Mouse (Mus musculus) brown adipose tissue, adult 24 weeks (tissue): Measurements from ENCODE around the gene 2210408I21Rik. TPM values are rescaled to one million over a fixed set of nuclear protein-coding genes. Genes with fewer than 3 reads are reported as not detected.

ENCODE experiments used
- H3K27ac ChIP-seq: fragments of 200-500 bp; replicated peaks from 2 replicates; pipeline ENCODE4 v1.5.1; 2012; ENCODE audit warnings: low read depth, mild to moderate bottlenecking, low read length
- H3K4me1 ChIP-seq: fragments of 200-500 bp; 2 replicates; pipeline ENCODE4 v1.6.1; 2012; ENCODE audit warnings: low read length, mixed read lengths; ENCODE audit not compliant: control insufficient read depth, insufficient read depth, insufficient read length
- H3K4me3 ChIP-seq: fragments of 200-500 bp; 2 replicates; pipeline ENCODE4 v1.5.1; 2012; ENCODE audit warnings: low read depth, mild to moderate bottlenecking, low read length, moderate library complexity; ENCODE audit not compliant: insufficient read depth
- polyA plus RNA-seq: library from polyadenylated mRNA; stranded (reverse); fragments of >200 nt; gene quantifications from 2 replicates; pipeline ENCODE4 v1.2.4, GENCODE M21; 2012; ENCODE audit not compliant: missing spikeins, insufficient read depth, insufficient read length

2210408I21Rik gene
- polyA plus RNA-seq, 1 experiment: 9.9 TPM

DNA sequence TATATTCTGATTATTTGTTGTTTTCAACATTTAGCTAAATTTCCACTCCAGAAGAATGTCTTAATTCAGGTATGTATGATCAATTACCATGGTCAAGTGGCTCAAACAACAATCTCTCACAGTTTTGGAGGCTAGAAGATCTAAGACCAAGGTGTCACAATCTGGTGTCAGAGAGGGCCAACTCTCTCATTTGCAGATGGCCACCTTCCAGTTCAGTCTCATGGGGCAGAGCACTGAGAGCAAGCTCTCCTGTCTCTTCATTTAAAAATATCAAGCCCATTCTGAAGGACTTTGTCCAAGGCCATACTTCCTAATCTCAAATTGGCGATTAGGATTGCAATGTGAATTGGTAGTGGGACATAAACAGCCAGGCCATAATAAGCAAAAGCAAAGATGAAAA is 378.7 kb downstream of the 2210408I21Rik start:
- Histone ChIP-seq H3K4me1 (no peaks in the 10 kb centered on the region), H3K27ac (no peak overlapping the region), H3K4me3 (no peak overlapping the region)

DNA sequence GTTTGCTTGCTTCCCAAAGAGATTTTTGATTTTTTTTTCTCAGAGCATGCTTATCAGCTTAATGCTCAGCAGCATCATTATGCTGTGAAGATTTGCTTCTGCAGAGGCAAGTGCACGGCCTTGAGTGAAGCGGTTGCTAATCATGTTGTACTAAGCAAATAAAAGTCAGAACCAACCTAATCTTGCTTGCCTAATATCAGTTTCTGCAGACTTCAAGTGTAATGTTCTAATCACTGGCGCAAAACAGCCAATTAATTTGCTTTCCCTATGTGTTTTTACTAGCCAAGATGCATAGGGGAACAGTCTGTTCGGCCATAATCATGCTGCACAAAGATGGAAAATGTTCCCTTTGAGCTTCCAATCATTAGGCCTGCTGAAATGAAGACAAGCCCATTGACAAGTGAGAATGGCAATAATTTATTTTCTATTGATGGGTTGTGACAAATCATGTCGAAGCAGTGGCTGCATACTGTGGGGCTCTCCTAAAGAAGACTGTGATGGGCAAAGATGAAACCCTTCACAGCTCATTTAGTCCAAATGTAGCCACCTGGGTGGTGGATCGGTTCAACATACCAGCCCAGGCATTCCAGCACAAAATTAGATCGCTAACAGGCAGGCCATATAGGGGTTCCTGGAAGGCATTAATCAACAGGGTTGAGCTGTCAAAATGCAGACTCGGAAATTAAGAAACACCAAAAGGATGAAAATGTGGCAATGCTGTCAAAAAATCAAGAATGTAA is 393.8 kb downstream of the 2210408I21Rik start:
- Histone ChIP-seq H3K4me3 (no peak overlapping the region), H3K4me1 (no peaks in the 10 kb centered on the region), H3K27ac (no peak overlapping the region)

DNA sequence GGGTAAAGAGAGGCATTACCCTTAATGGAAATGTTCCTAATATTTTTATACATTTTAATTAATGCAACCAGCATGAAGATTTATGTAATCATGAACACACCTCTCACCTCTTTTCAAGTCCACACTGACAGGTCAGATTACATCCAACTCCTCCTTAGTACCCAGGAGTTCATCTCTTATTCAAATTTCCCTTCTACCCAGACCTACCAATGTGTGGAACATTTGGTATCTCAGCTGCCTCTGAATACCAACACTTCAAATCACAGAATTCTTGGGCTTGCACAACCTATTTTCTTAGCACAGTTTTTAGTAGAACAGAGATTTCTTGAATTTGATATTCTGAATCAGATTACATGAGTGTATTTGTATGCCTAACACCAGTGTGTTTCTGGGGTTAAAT is 394.4 kb downstream of the 2210408I21Rik start:
- Histone ChIP-seq H3K4me3 (no peak overlapping the region), H3K27ac (no peak overlapping the region), H3K4me1 (no peaks in the 10 kb centered on the region)

DNA sequence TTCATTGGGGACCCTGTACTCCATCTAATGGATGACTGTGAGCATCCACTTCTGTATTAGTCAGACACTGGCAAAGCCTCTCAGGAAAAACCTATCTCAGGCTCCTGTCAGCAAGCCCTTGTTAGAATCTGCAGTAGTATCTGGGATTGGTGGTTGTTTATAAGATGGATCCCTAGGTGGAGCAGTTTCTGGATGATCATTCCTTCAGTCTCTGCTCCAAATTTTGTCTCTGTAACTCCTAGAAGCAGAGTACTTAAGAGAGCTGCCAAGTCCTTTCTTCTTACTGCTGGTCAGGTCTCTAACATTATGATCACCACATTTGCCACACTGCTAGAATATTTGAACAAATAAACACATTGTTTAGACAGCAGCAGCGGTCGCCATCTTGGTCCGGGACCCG is 402.1 kb downstream of the 2210408I21Rik start:
- no peak overlapping the region for H3K4me3 ChIP-seq
- H3K4me1 ChIP-seq: no peaks in the 10 kb centered on the region
- H3K27ac ChIP-seq: no peak overlapping the region

DNA sequence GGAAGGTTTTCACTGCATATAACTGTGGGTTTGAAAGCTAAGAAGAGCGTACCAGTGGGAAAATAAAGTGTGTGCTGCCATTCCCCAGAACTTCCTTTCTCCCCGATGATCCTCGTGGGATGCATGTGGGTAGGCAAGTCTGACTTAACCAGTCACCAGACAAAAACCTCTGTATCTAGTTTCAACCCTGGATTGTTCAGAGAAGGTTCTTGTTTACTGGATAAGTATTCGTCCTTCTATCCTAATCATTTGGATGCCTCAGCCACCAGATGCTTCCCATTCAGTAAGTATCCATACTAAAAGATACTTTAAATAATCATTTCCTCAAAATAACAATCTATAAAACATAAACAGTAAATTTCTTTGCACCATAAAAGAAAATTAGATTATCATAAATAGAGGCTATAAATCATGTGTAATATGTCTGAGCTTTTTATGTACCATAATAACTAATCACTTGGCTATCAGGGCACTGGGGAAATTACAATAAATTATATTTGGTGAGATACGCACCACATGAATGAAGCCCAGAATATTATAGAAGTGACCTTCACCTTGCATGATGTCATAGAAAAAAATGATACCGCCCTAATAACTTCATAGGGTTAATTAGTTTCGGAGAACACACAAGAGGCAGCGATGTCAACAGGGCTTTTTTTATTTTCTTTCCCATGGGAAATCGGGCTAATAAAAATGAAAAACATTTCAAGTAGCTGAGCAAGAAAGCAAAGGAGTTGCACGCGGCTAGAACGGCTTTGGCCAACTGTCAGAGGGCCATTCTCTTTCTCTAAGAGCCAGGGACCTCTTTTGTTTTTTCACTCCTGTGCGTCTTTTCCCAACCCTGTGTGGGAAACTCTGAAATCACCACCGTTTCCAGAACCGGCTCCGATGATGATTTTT is 412.4 kb downstream of the 2210408I21Rik start:
- no peak overlapping the region for H3K4me3 ChIP-seq
- no peak overlapping the region for H3K27ac ChIP-seq
- no peaks in the 10 kb centered on the region for H3K4me1 ChIP-seq

DNA sequence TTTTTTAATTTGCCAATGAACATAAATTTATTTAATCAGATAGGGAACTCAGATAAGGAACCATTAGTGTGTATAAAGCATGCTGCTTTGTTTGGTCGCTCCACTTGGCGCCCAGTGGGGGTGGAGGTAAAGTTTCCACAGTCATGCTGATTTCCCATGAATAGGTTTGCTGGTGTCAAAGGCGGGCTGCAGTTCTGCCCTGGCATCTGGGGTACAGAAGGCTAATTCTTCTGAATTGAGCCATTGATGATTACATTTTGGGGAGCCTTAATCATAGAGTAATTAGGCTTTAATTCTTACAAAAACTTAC is 413.0 kb downstream of the 2210408I21Rik start:
- Histone ChIP-seq H3K27ac (no peak overlapping the region), H3K4me3 (no peak overlapping the region), H3K4me1 (no peaks in the 10 kb centered on the region)

DNA sequence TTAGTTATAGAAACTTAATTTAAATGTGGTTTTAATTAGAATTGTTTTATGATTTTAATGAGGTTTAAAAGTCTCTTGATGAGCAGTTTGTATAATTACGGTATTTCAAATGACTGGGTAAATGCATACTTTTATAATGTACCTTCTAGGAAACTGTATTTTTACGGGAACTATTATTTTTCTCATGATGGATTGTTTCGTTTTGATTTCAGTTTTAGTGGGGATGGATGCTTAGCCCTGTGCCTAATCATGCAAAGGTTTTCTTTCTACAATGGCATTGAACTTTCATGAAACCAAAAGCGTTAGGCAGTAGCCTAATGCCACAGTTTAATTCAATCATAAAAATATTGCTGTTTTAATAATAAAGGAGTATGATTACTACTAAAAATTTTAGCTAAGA is 413.4 kb downstream of the 2210408I21Rik start:
- no peak overlapping the region for H3K4me3 ChIP-seq
- no peaks in the 10 kb centered on the region for H3K4me1 ChIP-seq
- no peak overlapping the region for H3K27ac ChIP-seq

DNA sequence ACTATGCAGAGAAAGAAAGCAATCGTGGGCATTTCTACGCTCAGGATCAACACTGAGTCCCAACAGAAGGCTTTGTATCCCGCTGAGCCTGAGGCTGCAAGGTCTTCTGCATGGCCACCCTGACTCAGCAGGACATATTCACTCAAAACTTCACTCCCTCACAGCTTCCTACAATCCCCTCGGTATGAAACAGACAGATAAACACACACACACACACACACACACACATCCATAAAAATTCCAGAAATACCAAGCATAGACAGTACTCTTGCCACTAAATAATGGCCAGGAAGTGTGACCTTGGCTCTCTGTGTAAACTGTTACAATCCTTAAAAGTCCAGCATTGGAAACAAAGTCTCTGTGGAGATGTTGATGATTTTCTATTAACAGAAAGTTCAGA is 458.7 kb downstream of the 2210408I21Rik start:
- Histone ChIP-seq H3K27ac (no peak overlapping the region), H3K4me3 (no peak overlapping the region), H3K4me1 (no peaks in the 10 kb centered on the region)

DNA sequence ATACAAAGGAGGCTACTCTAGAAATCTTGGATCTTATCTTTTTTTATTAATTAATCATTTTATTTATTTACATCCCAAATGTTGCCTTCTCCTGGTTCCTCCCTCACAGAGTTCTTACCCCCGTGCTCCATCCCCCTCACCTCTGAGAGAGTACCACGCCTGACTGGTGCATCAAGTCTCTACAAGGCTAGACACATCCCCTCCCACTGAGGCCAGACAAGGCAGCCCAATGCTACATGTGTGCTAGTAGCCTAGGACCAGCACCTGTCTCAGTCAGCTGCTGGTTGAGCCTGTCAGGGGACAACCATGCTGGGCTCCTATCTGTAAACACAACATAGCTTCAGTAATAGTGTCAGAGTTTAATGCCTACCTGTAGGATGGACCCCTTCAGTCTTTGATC is 480.0 kb downstream of the 2210408I21Rik start:
- no peak overlapping the region for H3K27ac ChIP-seq
- H3K4me1 ChIP-seq: no peaks in the 10 kb centered on the region
- no peak overlapping the region for H3K4me3 ChIP-seq

Other genes with a start within 250 kb of the 2210408I21Rik start
- gene Slf1, start 67 bp upstream of the 2210408I21Rik start, polyA plus RNA-seq: 4.1 and 5.8 TPM in 2 replicates